Mouse (Mus musculus) embryonic facial prominence, embryonic 15.5 days (tissue): ENCODE results near the gene Parg. TPM values are rescaled to one million over a fixed set of nuclear protein-coding genes. Genes with fewer than 3 reads are reported as not detected.

Experiments
- ATAC-seq: fragments of 200-750 bp; cut with Nextera tagmentation; 2 replicates; pipeline ENCODE4 v1.8.0; 2017; ENCODE audit warnings: low read depth, moderate TSS enrichment; ENCODE audit not compliant: insufficient number of reproducible peaks, low FRiP score, low TSS enrichment
- H3K27ac ChIP-seq: fragments of 300-500 bp; sonication (generic); replicated peaks from 2 replicates; pipeline ENCODE4 v1.5.1; 2015; ENCODE audit warnings: mild to moderate bottlenecking, inconsistent platforms
- H3K27me3 ChIP-seq: fragments of 300-500 bp; sonication (generic); 2 replicates; pipeline ENCODE4 v1.6.1; 2015; ENCODE audit warnings: inconsistent platforms
- H3K36me3 ChIP-seq: fragments of 300-500 bp; sonication (generic); 2 replicates; pipeline ENCODE4 v1.6.1; 2015; ENCODE audit warnings: mild to moderate bottlenecking, inconsistent platforms
- H3K4me1 ChIP-seq: fragments of 300-500 bp; sonication (generic); 2 replicates; pipeline ENCODE4 v1.6.1; 2015; ENCODE audit warnings: inconsistent platforms
- H3K4me2 ChIP-seq: fragments of 300-500 bp; sonication (generic); replicated peaks from 2 replicates; pipeline ENCODE4 v1.6.1; 2015; ENCODE audit warnings: mild to moderate bottlenecking, inconsistent platforms
- H3K4me3 ChIP-seq: fragments of 300-500 bp; sonication (generic); replicated peaks from 2 replicates; pipeline ENCODE4 v1.5.1; 2015; ENCODE audit warnings: mild to moderate bottlenecking, inconsistent platforms
- H3K9ac ChIP-seq: fragments of 300-500 bp; sonication (generic); 2 replicates; pipeline ENCODE4 v1.6.1; 2015; ENCODE audit warnings: inconsistent platforms
- H3K9me3 ChIP-seq: fragments of 300-500 bp; sonication (generic); replicated peaks from 2 replicates; pipeline ENCODE4 v1.6.1; 2016; ENCODE audit warnings: inconsistent platforms
- WGBS: fragments of 180-500 bp; shearing (Covaris S2); methylation state at CpG from one replicate; pipeline ENCODE4 v1.1.7; 2015; 5-methylcytosine and 5-hydroxymethylcytosine counted together
- polyA plus RNA-seq: library from polyadenylated mRNA; unstranded; fragments of >200 nt; fragmentation: Nextera tagmentation; extraction: Ambion mirVana; gene quantifications from 2 replicates; pipeline ENCODE4 v1.2.1, GENCODE M21; 2015

Parg gene
- polyA plus RNA-seq, 1 experiment from 2014 or later = 39.2 TPM

DNA sequence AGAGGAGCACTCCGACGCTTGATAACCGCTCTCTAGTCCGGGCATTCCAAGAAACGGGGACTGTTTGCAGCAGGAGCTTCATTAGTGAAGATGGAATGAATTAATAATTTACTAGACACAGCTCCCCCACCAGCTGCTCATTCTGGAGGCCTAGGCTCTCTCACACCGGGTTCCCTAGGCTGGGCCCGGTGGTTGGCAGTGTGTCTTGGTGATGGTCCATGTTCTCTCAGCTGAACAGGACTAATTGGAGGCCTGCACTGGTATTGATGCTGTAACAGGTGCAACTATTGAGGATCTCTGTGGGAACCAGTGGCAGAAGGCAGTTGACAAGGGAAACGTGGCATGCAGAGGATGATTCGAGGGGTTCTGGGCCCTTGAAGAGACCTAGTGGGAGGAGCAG, 125.6 kb downstream of the Parg start:
- no peak for ATAC-seq
- Histone ChIP-seq H3K36me3 (no peaks in the 10 kb centered on the region), H3K27ac (no peak overlapping the region), H3K4me3 (no peak overlapping the region), H3K9me3 (no peaks in the 10 kb centered on the region), H3K27me3 (no peaks in the 10 kb centered on the region), H3K4me1 (peaks cover 4% of the 10 kb centered on the region; the same call in 1 of the 2 replicates), H3K4me2 (no peak overlapping the region), H3K9ac (no peak overlapping the region)
- 93% methylated on average over 9 of the region's 9 CpGs for WGBS

GRCm38 (mm10) chr14:32332515-32333445, 131.0 kb downstream of the Parg start:
- 0 out of 2 replicates have a peak, but pooled peaks cover 5% of the 10 kb centered on the region for H3K36me3 ChIP-seq
- no peaks in the 10 kb centered on the region for H3K27me3 ChIP-seq
- no peak overlapping the region for H3K27ac ChIP-seq
- 0 out of 2 replicates have a peak, but pooled peaks cover 2% of the 10 kb centered on the region for H3K4me1 ChIP-seq
- 73% methylated on average over 20 of the region's 20 CpGs for WGBS
- no peak for ATAC-seq
- H3K9ac ChIP-seq = no peak overlapping the region
- no peak overlapping the region for H3K4me3 ChIP-seq
- no peak overlapping the region for H3K4me2 ChIP-seq
- H3K9me3 ChIP-seq = no peaks in the 10 kb centered on the region

DNA sequence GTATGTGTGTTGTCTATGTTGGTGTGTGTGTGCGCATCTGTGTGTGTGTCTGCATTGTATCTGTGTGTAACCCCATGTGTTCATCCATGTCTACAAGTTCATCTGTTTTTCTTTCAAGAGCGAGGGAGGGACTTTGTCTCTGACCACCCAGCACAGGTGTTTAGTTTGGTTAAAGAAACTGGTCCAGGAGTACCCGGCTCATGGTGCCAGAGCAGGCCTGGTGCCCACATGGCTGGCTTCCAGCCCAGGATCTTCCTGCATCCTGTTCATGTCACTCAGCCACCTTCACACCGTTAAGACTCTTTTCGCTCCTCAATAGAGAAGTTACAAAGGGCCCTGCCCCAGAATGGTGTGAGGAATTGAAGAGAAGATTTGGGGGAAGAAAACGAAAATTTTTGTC, 134.3 kb downstream of the Parg start:
- no peak overlapping the region for H3K4me2 ChIP-seq
- WGBS = 70% methylated on average over 6 of the region's 6 CpGs
- H3K27me3 ChIP-seq = no peaks in the 10 kb centered on the region
- 0 out of 2 replicates have a peak, but pooled peaks cover 2% of the 10 kb centered on the region for H3K4me1 ChIP-seq
- H3K9ac ChIP-seq = no peak overlapping the region
- ATAC-seq = no peak
- no peak overlapping the region for H3K4me3 ChIP-seq
- H3K27ac ChIP-seq = no peak overlapping the region
- H3K36me3 ChIP-seq = 0 out of 2 replicates have a peak, but pooled peaks cover 8% of the 10 kb centered on the region
- no peaks in the 10 kb centered on the region for H3K9me3 ChIP-seq

DNA sequence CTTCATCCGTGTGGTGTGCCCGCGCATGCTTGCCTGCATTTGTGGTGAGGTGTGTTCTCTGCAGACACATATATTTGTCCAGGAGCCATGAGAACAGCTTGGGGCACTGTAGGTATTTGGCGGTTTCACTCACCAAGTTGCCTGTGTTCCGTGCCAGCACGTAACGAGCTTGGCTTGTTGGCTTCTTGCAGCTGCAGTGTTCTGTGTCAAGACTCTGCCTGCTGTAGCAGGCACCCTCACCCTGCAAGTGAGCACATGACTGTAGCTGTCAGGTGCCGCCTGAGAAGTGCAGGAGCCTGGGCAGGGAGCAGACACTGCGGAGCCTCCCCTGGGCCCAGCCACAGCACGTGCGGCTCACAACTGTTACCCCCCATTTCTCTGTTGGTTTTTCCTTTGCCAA, 134.8 kb downstream of the Parg start:
- H3K4me2 ChIP-seq = no peak overlapping the region
- WGBS = 67% methylated on average over 11 of the region's 11 CpGs
- H3K4me1 ChIP-seq = 0 out of 2 replicates have a peak, but pooled peaks cover 2% of the 10 kb centered on the region
- H3K9ac ChIP-seq = no peak overlapping the region
- ATAC-seq = no peak; the same call in 1 of the 2 replicates
- no peaks in the 10 kb centered on the region for H3K9me3 ChIP-seq
- no peak overlapping the region for H3K27ac ChIP-seq
- no peaks in the 10 kb centered on the region for H3K27me3 ChIP-seq
- no peak overlapping the region for H3K4me3 ChIP-seq
- H3K36me3 ChIP-seq = 0 out of 2 replicates have a peak, but pooled peaks cover 8% of the 10 kb centered on the region

DNA sequence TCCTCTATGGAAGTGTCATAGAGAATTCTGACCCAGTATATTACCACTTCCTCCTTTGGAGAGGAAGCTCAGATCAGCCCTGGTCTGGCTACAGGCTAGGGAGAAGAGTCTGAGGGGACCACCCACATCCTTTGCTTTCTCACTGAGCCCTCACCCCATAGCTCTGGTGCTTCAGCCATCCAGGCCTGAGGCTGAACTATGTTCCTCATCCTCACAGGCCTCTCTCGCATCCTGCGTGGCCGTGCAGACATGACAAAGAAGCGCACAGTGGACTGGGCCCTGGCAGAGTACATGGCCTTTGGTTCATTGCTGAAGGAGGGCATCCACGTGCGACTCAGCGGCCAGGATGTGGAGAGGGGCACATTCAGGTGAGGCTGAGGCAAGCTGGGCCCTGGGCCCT, 140.1 kb downstream of the Parg start:
- H3K4me1 ChIP-seq = no peaks in the 10 kb centered on the region
- no peak overlapping the region for H3K9ac ChIP-seq
- H3K4me3 ChIP-seq = no peak overlapping the region
- no peaks in the 10 kb centered on the region for H3K27me3 ChIP-seq
- H3K4me2 ChIP-seq = no peak overlapping the region
- no peak overlapping the region for H3K27ac ChIP-seq
- H3K36me3 ChIP-seq = 0 out of 2 replicates have a peak, but pooled peaks cover 3% of the 10 kb centered on the region
- no peaks in the 10 kb centered on the region for H3K9me3 ChIP-seq
- no peak for ATAC-seq
- WGBS = 94% methylated on average over 7 of the region's 7 CpGs

DNA sequence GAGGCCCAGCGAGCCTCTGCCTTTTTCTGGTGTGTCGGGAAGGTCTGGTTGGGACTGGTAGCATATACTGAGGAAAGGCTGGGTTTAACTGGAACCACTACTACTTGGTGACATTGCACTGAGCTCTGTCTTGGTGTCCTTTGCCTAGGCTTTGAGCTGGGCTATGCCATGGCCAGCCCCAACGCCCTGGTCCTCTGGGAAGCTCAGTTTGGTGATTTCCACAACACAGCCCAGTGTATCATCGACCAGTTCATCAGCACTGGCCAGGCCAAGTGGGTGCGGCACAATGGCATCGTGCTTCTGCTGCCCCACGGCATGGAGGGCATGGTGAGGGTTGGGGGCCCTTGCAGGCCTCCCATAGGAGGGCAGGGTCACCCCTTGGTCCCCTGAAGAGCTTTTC, 142.4 kb downstream of the Parg start:
- H3K4me2 ChIP-seq = no peak overlapping the region
- H3K9me3 ChIP-seq = no peaks in the 10 kb centered on the region
- H3K36me3 ChIP-seq = 0 out of 2 replicates have a peak, but pooled peaks cover 3% of the 10 kb centered on the region
- no peak overlapping the region for H3K4me3 ChIP-seq
- no peak overlapping the region for H3K27ac ChIP-seq
- no peaks in the 10 kb centered on the region for H3K4me1 ChIP-seq
- H3K9ac ChIP-seq = no peak overlapping the region
- ATAC-seq = no peak
- H3K27me3 ChIP-seq = no peaks in the 10 kb centered on the region
- 92% methylated on average over 7 of the region's 7 CpGs for WGBS

DNA sequence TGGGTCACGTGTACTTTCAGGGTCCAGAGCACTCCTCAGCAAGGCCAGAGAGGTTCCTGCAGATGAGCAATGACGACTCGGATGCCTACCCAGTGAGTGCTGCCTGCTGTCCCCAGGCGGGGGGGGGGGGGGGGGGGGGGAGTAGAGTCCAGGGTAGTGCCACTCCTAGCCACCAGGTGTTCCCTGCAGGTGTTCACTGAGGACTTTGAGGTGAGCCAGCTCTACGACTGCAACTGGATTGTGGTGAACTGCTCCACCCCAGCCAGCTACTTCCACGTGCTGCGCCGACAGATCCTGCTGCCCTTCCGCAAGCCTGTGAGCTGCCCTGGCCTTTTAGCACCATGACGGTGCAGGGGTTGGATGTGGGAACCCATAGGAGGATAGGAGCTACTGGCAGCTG, 142.9 kb downstream of the Parg start:
- Histone ChIP-seq H3K4me3 (no peak overlapping the region), H3K9me3 (no peaks in the 10 kb centered on the region), H3K27me3 (no peaks in the 10 kb centered on the region), H3K9ac (no peak overlapping the region), H3K36me3 (0 out of 2 replicates have a peak, but pooled peaks cover 3% of the 10 kb centered on the region), H3K4me1 (no peaks in the 10 kb centered on the region), H3K4me2 (no peak overlapping the region), H3K27ac (no peak overlapping the region)
- ATAC-seq = no peak
- WGBS = 73% methylated on average over 9 of the region's 10 CpGs

Other genes with a start within 250 kb of the Parg start
- 0.37 and 0.48 TPM in 2 replicates for gene Galnt15, start 173.0 kb upstream of the Parg start, polyA plus RNA-seq
- gene Oxnad1, start 116.6 kb upstream of the Parg start, polyA plus RNA-seq = 21.0 and 24.7 TPM in 2 replicates
- gene Dph3, start 116.2 kb upstream of the Parg start, polyA plus RNA-seq = 74.5 and 78.8 TPM in 2 replicates
- gene Msmb, start 59.9 kb upstream of the Parg start, polyA plus RNA-seq = not detected in 2 replicates
- 90.5 and 94.2 TPM in 2 replicates for gene Ncoa4, start 42.1 kb upstream of the Parg start, polyA plus RNA-seq
- 247 and 253 TPM in 2 replicates for gene Timm23, start 51 bp upstream of the Parg start, polyA plus RNA-seq
- gene Ogdhl, start 120.1 kb downstream of the Parg start, polyA plus RNA-seq = 12.5 and 13.9 TPM in 2 replicates
- gene 1700024G13Rik, start 186.4 kb downstream of the Parg start, polyA plus RNA-seq = 2.8 and 4.4 TPM in 2 replicates